Mouse (Mus musculus) small intestine, adult 2 months (tissue): ENCODE results near the gene Eya2. TPM values are rescaled to one million over a fixed set of nuclear protein-coding genes. Genes with fewer than 3 reads are reported as not detected.

ENCODE experiments used
- H3K27ac ChIP-seq: fragments of 200-500 bp; 2 replicates; pipeline ENCODE4 v1.5.1; 2012; ENCODE audit warnings: low read depth, low read length, control low read depth, inconsistent platforms; ENCODE audit not compliant: insufficient read depth
- H3K27me3 ChIP-seq: fragments of 200-500 bp; 2 replicates; pipeline ENCODE4 v1.6.1; 2012; ENCODE audit warnings: mild to moderate bottlenecking, moderate library complexity, low read length, inconsistent platforms; ENCODE audit not compliant: control insufficient read depth, insufficient read depth
- H3K36me3 ChIP-seq: fragments of 200-500 bp; 2 replicates; pipeline ENCODE4 v1.6.1; 2012; ENCODE audit warnings: mild to moderate bottlenecking, low read length, control low read depth, inconsistent platforms; ENCODE audit not compliant: control insufficient read depth, insufficient read depth
- H3K4me1 ChIP-seq: fragments of 200-500 bp; 2 replicates; pipeline ENCODE4 v1.6.1; 2012; ENCODE audit warnings: low read length, inconsistent platforms, mixed read lengths; ENCODE audit not compliant: control insufficient read depth, insufficient read depth, insufficient read length
- H3K4me3 ChIP-seq: fragments of 200-500 bp; 2 replicates; pipeline ENCODE4 v1.5.1; 2012; ENCODE audit warnings: low read depth, mild to moderate bottlenecking, control low read depth, inconsistent platforms, low read length, moderate library complexity
- CTCF ChIP-seq: fragments of 200-500 bp; IDR thresholded peaks from 2 replicates; pipeline ENCODE4 v1.5.1; 2012; ENCODE audit warnings: low read depth, mild to moderate bottlenecking, control low read depth, inconsistent platforms, low read length, moderate library complexity, mixed read lengths; ENCODE audit not compliant: insufficient replicate concordance, insufficient read length; ENCODE audit errors: extremely low read depth
- POLR2A ChIP-seq: fragments of 200-500 bp; IDR thresholded peaks from 2 replicates; pipeline ENCODE4 v1.6.1; 2012; ENCODE audit warnings: low read depth, mild to moderate bottlenecking, control low read depth, inconsistent platforms, low read length, moderate library complexity
- WGBS: fragments of 180-500 bp; shearing (Covaris S2); methylation state at CpG from one replicate; pipeline ENCODE4 v1.1.7; 2018; 5-methylcytosine and 5-hydroxymethylcytosine counted together
- polyA plus RNA-seq: library from polyadenylated mRNA; depleted of rRNA; stranded (reverse); fragments of >200 nt; gene quantifications from 2 replicates; pipeline ENCODE4 v1.2.3, GENCODE M21; 2012

Gene Eya2
- polyA plus RNA-seq, 1 experiment = 0.93 TPM

- no peak overlapping the region for H3K27ac ChIP-seq
- no peaks in the 10 kb centered on the region for H3K27me3 ChIP-seq
- H3K36me3 ChIP-seq = no peaks in the 10 kb centered on the region
- no peak for TF ChIP-seq CTCF
- TF ChIP-seq POLR2A = no peak
- H3K4me1 ChIP-seq = no peaks in the 10 kb centered on the region; the same call in 1 of the 2 replicates
- WGBS = 51% methylated on average over 9 of the region's 9 CpGs
- no peak overlapping the region for H3K4me3 ChIP-seq
Measured at GRCm38 (mm10) chr2:165644057-165644456, 49.2 kb downstream of the Eya2 start.

DNA sequence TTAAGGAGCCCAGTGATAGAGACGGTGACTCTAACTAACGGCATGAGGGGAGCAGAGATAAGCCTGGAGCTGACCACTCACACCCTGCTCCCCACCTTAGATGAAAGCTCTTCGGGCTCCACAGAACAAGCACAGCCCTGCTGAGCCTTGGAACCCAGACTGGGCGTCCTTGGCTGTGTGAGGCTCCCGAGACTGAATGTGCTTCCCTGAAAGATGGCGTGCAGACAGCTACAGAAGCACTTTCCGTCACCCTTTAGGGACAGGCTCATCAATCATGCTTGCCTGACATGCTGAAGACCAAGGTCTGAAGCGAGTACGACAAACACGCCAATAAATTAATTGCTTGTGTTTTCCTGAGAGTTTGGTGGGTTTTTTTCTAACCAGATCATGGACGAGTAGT, 56.2 kb downstream of the Eya2 start:
- TF ChIP-seq CTCF = no peak
- no peak for TF ChIP-seq POLR2A
- no peaks in the 10 kb centered on the region for H3K27me3 ChIP-seq
- no peaks in the 10 kb centered on the region for H3K36me3 ChIP-seq
- no peak overlapping the region for H3K4me3 ChIP-seq
- peaks cover 7% of the 10 kb centered on the region; the same call in 1 of the 2 replicates for H3K4me1 ChIP-seq
- no peak overlapping the region for H3K27ac ChIP-seq
- 61% methylated on average over 11 of the region's 11 CpGs for WGBS

GRCm38 (mm10) chr2:165652281-165652680, 57.4 kb downstream of the Eya2 start:
- Histone ChIP-seq H3K27me3 (no peaks in the 10 kb centered on the region), H3K27ac (no peak overlapping the region), H3K36me3 (no peaks in the 10 kb centered on the region), H3K4me3 (no peak overlapping the region), H3K4me1 (peaks cover 7% of the 10 kb centered on the region; the same call in 1 of the 2 replicates)
- TF ChIP-seq CTCF (no peak), POLR2A (no peak)
- 65% methylated on average over 6 of the region's 6 CpGs for WGBS

DNA sequence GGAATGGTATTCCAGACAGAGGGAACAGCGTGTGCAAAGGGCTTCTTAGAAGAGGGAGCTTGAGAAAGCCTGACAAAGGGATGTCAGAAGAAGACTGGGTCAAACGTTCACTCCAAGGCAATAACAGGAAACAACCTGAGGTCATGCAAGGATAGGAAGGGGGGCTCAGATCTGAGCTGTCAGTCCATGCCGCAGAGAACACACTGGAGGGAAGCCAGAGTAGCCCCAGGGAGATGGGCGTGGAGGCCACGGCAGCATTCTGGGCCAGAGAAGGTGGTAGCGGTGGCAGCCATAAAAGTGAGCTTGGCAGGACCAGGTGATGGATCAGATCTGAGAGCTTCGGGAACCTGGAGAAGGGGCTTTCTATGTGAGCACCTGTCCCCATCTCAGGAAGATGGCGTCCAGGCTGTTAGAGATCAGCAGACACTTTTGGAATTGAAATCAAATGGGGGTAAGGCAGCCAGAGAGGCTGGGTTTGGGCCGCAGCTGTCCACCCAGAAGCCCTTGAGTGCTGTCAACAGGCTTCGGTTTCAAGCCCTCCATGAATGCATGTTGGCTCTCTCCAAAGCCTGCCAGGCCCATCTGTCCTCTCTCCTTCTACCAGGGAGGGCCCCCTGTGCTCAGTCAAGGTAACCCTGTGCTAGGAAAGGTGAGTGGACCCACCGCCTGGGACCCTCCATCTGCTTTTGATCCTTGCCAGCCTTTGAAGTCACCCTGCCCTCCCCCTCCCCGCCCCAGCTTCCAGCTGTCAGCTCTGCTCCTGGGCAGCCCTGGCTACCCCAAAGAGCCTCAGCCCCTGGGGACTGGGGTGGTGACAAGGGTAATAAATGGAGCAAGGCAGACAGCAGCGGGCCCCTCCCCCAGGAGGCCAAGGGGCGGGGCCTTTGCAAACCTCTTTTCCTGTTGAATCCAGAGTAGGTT, 58.4 kb downstream of the Eya2 start:
- no peaks in the 10 kb centered on the region for H3K27me3 ChIP-seq
- 13% methylated on average over 14 of the region's 14 CpGs for WGBS
- no peaks in the 10 kb centered on the region for H3K36me3 ChIP-seq
- H3K4me1 ChIP-seq = peaks cover 7% of the 10 kb centered on the region; the same call in 1 of the 2 replicates
- TF ChIP-seq POLR2A (0 out of 2 replicates have a peak, but pooled peaks have one; percentile 15), CTCF (no peak)
- H3K27ac ChIP-seq = no peak overlapping the region
- no peak overlapping the region for H3K4me3 ChIP-seq

DNA sequence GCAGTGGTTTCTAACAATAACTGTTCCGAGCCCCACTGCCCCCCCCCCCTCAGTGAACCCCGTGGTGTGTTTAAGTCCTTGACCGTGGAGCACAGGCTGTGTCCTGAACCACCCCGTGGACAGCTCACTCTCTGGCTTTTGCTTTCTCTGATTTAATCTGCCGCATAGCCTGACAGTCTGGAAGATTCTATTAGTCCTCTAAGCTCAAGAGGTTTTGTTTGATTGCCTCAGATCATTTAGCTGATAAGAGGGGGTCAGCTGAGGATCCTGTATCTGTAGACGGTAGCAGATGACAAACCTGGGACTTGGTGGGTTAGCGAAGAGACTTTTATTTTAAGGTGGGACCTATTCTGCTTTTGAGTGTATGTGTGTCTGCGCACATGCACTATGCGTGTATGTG, 59.3 kb downstream of the Eya2 start:
- Histone ChIP-seq H3K4me3 (no peak overlapping the region), H3K4me1 (peaks cover 7% of the 10 kb centered on the region; the same call in 1 of the 2 replicates), H3K36me3 (no peaks in the 10 kb centered on the region), H3K27me3 (no peaks in the 10 kb centered on the region), H3K27ac (no peak overlapping the region)
- TF ChIP-seq POLR2A (no peak), CTCF (no peak)
- 45% methylated on average over 9 of the region's 9 CpGs for WGBS

- H3K4me1 ChIP-seq = peaks cover 7% of the 10 kb centered on the region; the same call in 1 of the 2 replicates
- H3K36me3 ChIP-seq = no peaks in the 10 kb centered on the region
Measured at GRCm38 (mm10) chr2:165654696-165655491, 60.1 kb downstream of the Eya2 start.

GRCm38 (mm10) chr2:165656541-165656940, 61.7 kb downstream of the Eya2 start:
- no peak overlapping the region for H3K27ac ChIP-seq
- H3K4me1 ChIP-seq = peaks cover 7% of the 10 kb centered on the region; the same call in 1 of the 2 replicates
- no peak overlapping the region for H3K4me3 ChIP-seq
- H3K36me3 ChIP-seq = no peaks in the 10 kb centered on the region
- 87% methylated on average over 4 of the region's 4 CpGs for WGBS
- no peak for TF ChIP-seq POLR2A
- TF ChIP-seq CTCF = no peak
- no peaks in the 10 kb centered on the region for H3K27me3 ChIP-seq

More at GRCm38 (mm10) chr2:165654696-165655491, 60.1 kb downstream of the Eya2 start:
- no peak for TF ChIP-seq CTCF
- no peak for TF ChIP-seq POLR2A
- Histone ChIP-seq H3K27me3 (no peaks in the 10 kb centered on the region), H3K4me3 (peak overlapping the region; percentile 39), H3K27ac (no peak overlapping the region)
- 62% methylated on average over 10 of the region's 10 CpGs for WGBS
